Mouse (Mus musculus) kidney, adult 2 months (tissue): Measurements from ENCODE around the gene Pfdn2.

Experiments
- CTCF ChIP-seq: fragments of 200-500 bp; conservative IDR thresholded peaks from 2 replicates; pipeline ENCODE4 v1.5.1; 2011; ENCODE audit warnings: low read depth, mild to moderate bottlenecking, control low read depth, low read length, moderate library complexity, mixed read lengths; ENCODE audit not compliant: insufficient read depth, insufficient read length
- POLR2A ChIP-seq: fragments of 200-500 bp; IDR thresholded peaks from one replicate; pipeline ENCODE4 v1.6.1; 2011; ENCODE audit warnings: low read depth, low read length, control low read depth

- TF ChIP-seq CTCF (no peak), POLR2A (no peak)
These were observed 47.2 kb upstream of the Pfdn2 start for GRCm38 (mm10) chr1:171298226-171298625.
